Mouse (Mus musculus) liver, embryonic 16.5 days (tissue): Measurements from ENCODE around the gene Ptx4. TPM values are rescaled to one million over a fixed set of nuclear protein-coding genes. Genes with fewer than 3 reads are reported as not detected.

Experiments used
- ATAC-seq: fragments of 200-750 bp; cut with Nextera tagmentation; 2 replicates; pipeline ENCODE4 v1.8.0; 2017; ENCODE audit warnings: low read depth, mild to moderate bottlenecking, moderate number of reproducible peaks, moderate library complexity
- H3K27ac ChIP-seq: fragments of 300-500 bp; sonication (generic); 2 replicates; pipeline ENCODE4 v1.5.1; 2014; ENCODE audit warnings: mild to moderate bottlenecking, low read length
- H3K27me3 ChIP-seq: fragments of 300-500 bp; sonication (generic); 2 replicates; pipeline ENCODE4 v1.6.1; 2014; ENCODE audit warnings: low read depth, low read length, mixed read lengths; ENCODE audit not compliant: control insufficient read depth, insufficient read depth
- H3K36me3 ChIP-seq: fragments of 300-500 bp; sonication (generic); 2 replicates; pipeline ENCODE4 v1.6.1; 2014; ENCODE audit warnings: mild to moderate bottlenecking; ENCODE audit not compliant: control insufficient read depth, insufficient read depth
- H3K4me1 ChIP-seq: fragments of 300-500 bp; sonication (generic); 2 replicates; pipeline ENCODE4 v1.6.1; 2014; ENCODE audit warnings: low read depth, low read length, mixed read lengths; ENCODE audit not compliant: control insufficient read depth
- H3K4me2 ChIP-seq: fragments of 300-500 bp; sonication (generic); 2 replicates; pipeline ENCODE4 v1.6.1; 2014; ENCODE audit warnings: low read depth, low read length, mixed read lengths
- H3K4me3 ChIP-seq: fragments of 300-500 bp; sonication (generic); 2 replicates; pipeline ENCODE4 v1.5.1; 2014; ENCODE audit warnings: low read depth, mild to moderate bottlenecking, low read length
- H3K9ac ChIP-seq: fragments of 300-500 bp; sonication (generic); 2 replicates; pipeline ENCODE4 v1.6.1; 2014; ENCODE audit warnings: low read depth, low read length
- H3K9me3 ChIP-seq: fragments of 300-500 bp; sonication (generic); replicated peaks from 2 replicates; pipeline ENCODE4 v1.6.1; 2016; ENCODE audit warnings: low read length; ENCODE audit not compliant: control insufficient read depth
- WGBS: fragments of 180-500 bp; shearing (Covaris S2); extraction: QIAGEN DNeasy Blood & Tissue Kit; methylation state at CpG from one replicate; pipeline ENCODE4 v1.1.7; 2014; ENCODE audit not compliant: insufficient replicate concordance; 5-methylcytosine and 5-hydroxymethylcytosine counted together
- polyA plus RNA-seq: library from polyadenylated mRNA; unstranded; fragments of >200 nt; fragmentation: Nextera tagmentation; extraction: Ambion mirVana; gene quantifications from 2 replicates; pipeline ENCODE4 v1.2.1, GENCODE M21; 2015

The Ptx4 gene
- polyA plus RNA-seq, 1 experiment from 2014 or later = not detected

DNA sequence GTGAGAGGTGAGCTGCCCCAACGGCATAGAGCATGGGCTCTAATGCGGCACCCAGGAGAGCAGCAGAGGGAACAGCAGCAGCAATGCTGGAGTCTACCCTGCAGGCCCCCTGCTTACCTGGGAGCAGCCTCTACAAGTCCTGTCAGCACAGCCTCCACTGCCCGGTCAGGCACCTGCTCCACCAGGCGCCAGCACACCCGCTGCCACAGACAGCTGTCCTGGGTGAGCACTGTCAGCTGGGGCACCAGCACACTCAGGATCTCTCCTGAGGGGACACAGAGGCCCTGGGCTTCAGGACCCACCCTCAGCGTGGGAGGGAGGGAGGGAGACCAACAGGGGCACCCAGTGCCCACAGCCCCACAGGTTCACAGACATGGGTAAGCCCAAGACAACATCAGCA is 10.0 kb upstream of the Ptx4 start:
- no peaks in the 10 kb centered on the region for H3K36me3 ChIP-seq
- no peak overlapping the region for H3K9ac ChIP-seq
- ATAC-seq = no peak
- H3K4me2 ChIP-seq = no peak overlapping the region
- H3K4me1 ChIP-seq = peaks cover 11% of the 10 kb centered on the region
- H3K4me3 ChIP-seq = no peak overlapping the region
- H3K27ac ChIP-seq = no peak overlapping the region
- WGBS = 85% methylated on average over 6 of the region's 6 CpGs
- H3K27me3 ChIP-seq = no peaks in the 10 kb centered on the region
- H3K9me3 ChIP-seq = no peaks in the 10 kb centered on the region

DNA sequence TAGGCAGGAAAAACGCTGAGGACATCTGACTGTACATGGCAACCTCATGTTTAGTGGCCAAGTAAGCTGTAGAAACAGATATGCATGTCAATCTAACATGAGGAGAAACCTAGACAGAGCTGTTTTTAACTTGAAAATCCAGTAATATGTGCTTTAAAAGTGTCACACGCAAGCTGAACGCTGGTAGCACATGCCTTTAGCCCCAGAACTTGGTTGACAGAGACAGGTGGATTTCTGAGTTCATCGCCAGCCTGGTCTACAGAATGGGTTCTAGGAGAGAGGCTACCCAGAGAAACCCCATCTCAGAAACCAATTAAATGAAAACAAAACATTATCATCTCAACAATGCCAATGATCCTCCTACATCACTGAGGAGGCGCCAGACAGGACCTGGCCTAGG is 9.3 kb upstream of the Ptx4 start:
- Histone ChIP-seq H3K9me3 (no peaks in the 10 kb centered on the region), H3K4me1 (peaks cover 14% of the 10 kb centered on the region), H3K4me3 (no peak overlapping the region), H3K9ac (no peak overlapping the region), H3K4me2 (no peak overlapping the region), H3K36me3 (no peaks in the 10 kb centered on the region), H3K27me3 (no peaks in the 10 kb centered on the region), H3K27ac (no peak overlapping the region)
- no peak for ATAC-seq
- 82% methylated on average over 5 of the region's 5 CpGs for WGBS

DNA sequence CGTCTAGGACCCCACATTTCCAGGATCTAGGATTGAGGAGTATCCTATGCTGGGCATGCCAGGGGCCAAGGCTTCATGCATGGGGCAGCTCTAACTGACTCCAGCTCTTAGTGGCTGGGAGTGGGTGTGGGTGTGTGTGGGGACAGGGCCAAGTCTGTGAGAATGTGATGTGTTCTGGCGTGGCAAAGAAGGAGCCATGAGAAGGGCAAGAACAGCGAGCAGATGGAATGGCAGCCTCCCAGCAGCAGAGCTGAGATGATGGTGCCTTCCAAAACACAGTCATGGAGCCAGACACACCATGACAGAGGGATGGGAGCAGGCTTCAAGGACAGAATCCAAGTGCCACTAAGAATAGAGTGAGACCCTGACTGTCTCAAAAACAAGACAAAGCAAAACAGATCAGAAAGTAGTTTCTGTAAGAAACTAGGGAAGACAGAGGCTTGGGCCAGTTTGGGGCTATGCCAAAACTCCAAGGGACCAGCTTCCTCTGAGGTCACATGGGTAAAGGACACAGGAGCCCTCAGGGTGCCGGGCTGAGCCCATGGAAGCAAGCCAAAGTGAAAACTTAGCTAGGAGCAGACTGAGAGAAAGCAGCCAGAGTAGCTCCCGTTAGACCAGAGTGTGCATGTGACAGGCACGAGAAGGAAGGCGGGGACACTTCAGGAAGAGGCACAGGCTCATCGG is 8.7 kb upstream of the Ptx4 start:
- Histone ChIP-seq H3K4me2 (no peak overlapping the region), H3K36me3 (no peaks in the 10 kb centered on the region), H3K27ac (no peak overlapping the region), H3K9ac (no peak overlapping the region), H3K9me3 (no peaks in the 10 kb centered on the region), H3K27me3 (no peaks in the 10 kb centered on the region), H3K4me1 (peaks cover 17% of the 10 kb centered on the region), H3K4me3 (no peak overlapping the region)
- WGBS = 72% methylated on average over 8 of the region's 8 CpGs
- no peak for ATAC-seq

DNA sequence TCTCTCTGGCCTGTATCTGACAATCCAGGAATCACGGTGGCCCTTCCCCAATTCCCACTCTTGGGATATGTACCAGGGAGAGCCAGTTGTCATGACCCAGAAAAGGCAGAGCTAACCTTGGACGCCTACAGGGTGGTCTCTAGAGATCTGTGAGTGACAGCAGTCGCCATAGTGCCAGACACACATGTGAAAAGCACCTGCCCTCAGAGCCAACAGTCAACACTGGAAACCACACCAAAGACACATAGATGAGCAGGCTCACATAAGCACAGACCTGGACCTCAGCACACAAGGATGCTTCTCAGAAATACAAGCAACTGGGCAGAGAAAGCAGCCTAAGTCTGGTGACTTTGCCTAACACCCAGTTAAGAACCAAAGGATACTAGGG is 8.1 kb upstream of the Ptx4 start:
- Histone ChIP-seq H3K27ac (no peak overlapping the region), H3K4me3 (no peak overlapping the region), H3K4me1 (peaks cover 17% of the 10 kb centered on the region), H3K9me3 (no peaks in the 10 kb centered on the region), H3K4me2 (no peak overlapping the region), H3K36me3 (no peaks in the 10 kb centered on the region), H3K27me3 (no peaks in the 10 kb centered on the region), H3K9ac (no peak overlapping the region)
- ATAC-seq = no peak
- whole genome bisulfite sequencing = 71% methylated on average over 3 of the region's 3 CpGs

DNA sequence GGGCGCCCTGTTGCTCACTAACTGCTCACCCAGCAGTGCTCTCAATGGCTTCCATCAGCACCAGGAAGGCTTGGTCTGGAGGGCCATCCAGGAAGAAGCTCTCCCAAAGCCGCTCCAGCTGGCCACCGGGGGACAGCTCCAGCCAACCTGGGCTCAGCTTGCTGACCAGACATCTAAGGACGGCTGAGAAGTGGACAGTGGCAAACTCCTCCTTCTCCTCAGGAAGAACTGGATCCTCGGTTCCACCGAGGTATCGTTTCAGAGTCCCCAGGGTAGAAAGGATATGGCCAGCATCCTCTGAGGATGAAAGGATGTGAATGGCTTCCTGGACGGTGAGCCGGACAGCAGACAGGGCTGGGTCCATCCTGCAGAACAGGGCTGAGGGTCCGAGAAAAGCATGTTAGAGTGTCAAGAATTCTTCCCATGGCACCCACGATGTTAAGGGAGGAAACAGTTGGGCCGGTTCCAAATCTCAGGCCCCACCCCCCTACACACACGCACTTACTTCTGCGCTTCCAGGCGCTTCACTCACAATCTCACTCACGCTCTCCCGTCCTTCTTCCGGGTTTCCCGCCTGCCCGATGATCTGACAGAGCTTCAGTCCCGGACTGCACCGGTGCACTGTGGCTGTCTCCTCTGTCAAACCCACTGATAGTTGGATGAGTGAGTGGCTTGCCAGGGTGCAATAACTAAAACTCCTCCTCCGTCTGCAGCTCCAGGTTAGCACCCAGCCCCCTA is 5.5 kb upstream of the Ptx4 start:
- Histone ChIP-seq H3K36me3 (no peaks in the 10 kb centered on the region), H3K27ac (peak overlapping the region; percentile 81), H3K9ac (peak overlapping the region; percentile 71), H3K4me3 (peak overlapping the region; percentile 75), H3K4me2 (peak overlapping the region; percentile 100), H3K4me1 (peaks cover 21% of the 10 kb centered on the region), H3K27me3 (no peaks in the 10 kb centered on the region), H3K9me3 (no peaks in the 10 kb centered on the region)
- peak; percentile 55 for ATAC-seq
- 8% methylated on average over 23 of the region's 23 CpGs for WGBS

DNA sequence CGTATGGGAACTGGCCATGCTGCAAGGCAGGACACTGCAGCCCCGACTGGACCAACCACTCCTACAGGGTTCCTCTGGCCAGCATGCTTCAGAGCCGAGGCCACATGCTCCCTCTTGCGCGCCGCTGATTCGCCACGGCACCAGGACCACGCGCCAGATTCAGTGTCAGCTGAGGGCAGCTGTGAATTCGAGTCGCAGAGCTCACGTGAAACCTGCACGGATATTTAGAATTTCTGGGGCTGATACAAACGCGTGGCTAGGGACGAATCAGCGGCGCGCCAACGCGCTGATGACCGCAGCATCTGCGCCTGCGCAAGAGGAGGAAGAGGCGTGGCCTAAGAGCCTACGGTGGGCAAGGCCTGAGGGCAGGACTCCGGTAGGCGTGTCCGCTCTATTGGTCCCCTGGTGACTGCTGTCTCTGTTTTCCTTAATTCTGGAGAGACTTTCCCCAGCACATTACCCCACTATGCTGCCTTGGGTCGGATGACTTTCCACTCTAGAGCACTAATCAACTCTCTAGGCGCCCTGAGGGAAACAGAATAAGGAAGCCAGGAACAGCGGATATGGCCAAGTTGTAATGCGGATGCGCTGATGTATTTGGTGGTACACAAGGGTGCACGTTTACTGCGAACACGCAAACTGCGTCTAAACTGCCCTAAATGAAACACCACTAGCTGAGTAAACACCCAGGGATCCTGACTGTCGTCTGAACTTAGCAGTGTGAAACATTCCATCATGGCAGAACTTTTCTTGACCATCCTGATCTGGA is 4.7 kb upstream of the Ptx4 start, which contains the start of gene Telo2:
Telo2 (minus strand) TSS at position 304 of the 769 bp plus-strand sequence.
- Histone ChIP-seq H3K36me3 (no peaks in the 10 kb centered on the region), H3K9ac (peak within 1 kb of the TSS; percentile 71), H3K27me3 (no peaks in the 10 kb centered on the region), H3K4me1 (peaks cover 21% of the 10 kb centered on the region), H3K4me3 (peak within 1 kb of the TSS; percentile 75), H3K4me2 (peak within 1 kb of the TSS; percentile 100), H3K27ac (peak within 1 kb of the TSS; percentile 81), H3K9me3 (no peaks in the 10 kb centered on the region)
- ATAC-seq = peak; percentile 91
- 3% methylated on average over 40 of the region's 40 CpGs for WGBS

DNA sequence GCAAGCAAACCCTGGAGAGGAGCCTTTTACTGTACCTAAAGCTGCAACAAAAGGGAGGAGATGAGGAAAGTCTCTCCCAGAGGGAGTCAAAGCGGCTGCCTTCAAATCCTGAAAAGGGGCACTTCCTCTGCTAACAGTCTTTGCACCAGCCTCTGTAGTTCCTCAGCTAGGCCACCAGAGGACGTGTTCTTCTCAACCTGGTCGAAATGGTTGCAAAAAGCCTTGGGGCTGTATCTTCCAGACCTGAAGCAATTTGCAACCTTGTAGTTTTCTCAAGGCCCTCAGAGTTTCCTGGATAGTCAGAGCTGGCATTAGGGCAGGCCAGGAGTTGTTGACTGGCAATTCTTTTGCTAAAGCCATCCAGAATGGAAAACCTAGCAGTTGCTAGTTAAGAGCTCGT is 3.3 kb upstream of the Ptx4 start:
- H3K27me3 ChIP-seq = no peaks in the 10 kb centered on the region
- WGBS = 27% methylated on average over 4 of the region's 4 CpGs
- no peak overlapping the region for H3K9ac ChIP-seq
- peaks cover 21% of the 10 kb centered on the region for H3K4me1 ChIP-seq
- H3K27ac ChIP-seq = no peak overlapping the region
- no peak for ATAC-seq
- no peaks in the 10 kb centered on the region for H3K36me3 ChIP-seq
- no peak overlapping the region for H3K4me2 ChIP-seq
- no peaks in the 10 kb centered on the region for H3K9me3 ChIP-seq
- H3K4me3 ChIP-seq = no peak overlapping the region

DNA sequence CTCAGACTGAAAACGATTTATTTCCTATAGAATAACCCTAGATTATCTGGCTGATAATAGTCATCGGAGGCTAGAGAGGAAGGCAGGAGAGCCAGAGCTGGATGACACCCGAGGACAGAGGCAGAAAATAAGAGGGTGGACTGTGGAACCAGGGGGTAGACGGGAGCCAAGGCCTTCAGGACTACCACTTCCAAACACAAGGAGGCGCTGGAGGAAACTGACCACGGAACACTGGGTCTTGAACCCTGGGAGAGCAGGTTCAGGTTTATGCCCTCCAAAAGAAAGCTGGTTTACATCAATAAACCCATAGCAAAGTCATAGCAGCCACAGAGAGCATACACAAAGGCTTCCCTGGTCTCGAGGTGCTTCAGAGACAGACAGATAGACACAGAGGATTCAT is 3.4 kb downstream of the Ptx4 start:
- ATAC-seq = no peak
- Histone ChIP-seq H3K27me3 (no peaks in the 10 kb centered on the region), H3K27ac (no peak overlapping the region), H3K9ac (no peak overlapping the region), H3K9me3 (no peaks in the 10 kb centered on the region), H3K4me2 (no peak overlapping the region), H3K36me3 (no peaks in the 10 kb centered on the region), H3K4me1 (peaks cover 37% of the 10 kb centered on the region), H3K4me3 (no peak overlapping the region)
- WGBS = 23% methylated on average over 7 of the region's 7 CpGs
